Mouse (Mus musculus) liver, embryonic 14.5 days (tissue): Measurements from ENCODE around the gene Map3k15.

Source experiments
- CTCF ChIP-seq: IDR thresholded peaks from 2 replicates; pipeline ENCODE4 v1.5.1; 2016; ENCODE audit warnings: antibody characterized with exemption, low read depth, control low read depth
- EP300 ChIP-seq: IDR thresholded peaks from 2 replicates; pipeline ENCODE4 v1.6.1; 2016; ENCODE audit warnings: antibody characterized with exemption, low read depth

- TF ChIP-seq CTCF (no peak), EP300 (no peak)
Measured at GRCm38 (mm10) chrX:160134136-160134843, 146.1 kb downstream of the Map3k15 start.
